Mouse (Mus musculus) layer of hippocampus, postnatal 25 days (tissue): ENCODE results near the gene Gm3239. TPM values are rescaled to one million over a fixed set of nuclear protein-coding genes. Genes with fewer than 3 reads are reported as not detected.
A peak's percentile ranks its signal among the peaks of the same experiment; 100 is the strongest.
"Not testable (repeated sequence)": the region's sequence is repeated elsewhere in the genome, so short reads cannot be mapped to it uniquely, and the experiment has no call there.

Experiments
- DNase-seq, 2 experiments: peaks; one replicate each; pipeline ENCODE4 v3.0.0; 2022; ENCODE audit warnings: mixed read lengths in 2 of 2, low spot score in 1 of 2; ENCODE audit errors: extremely low spot score in 1 of 2
- total RNA-seq, 2 experiments: library from RNA; stranded (reverse); gene quantifications; 2 replicates each; pipeline ENCODE4 v1.2.3; 2021

The Gm3239 gene
- under 1 TPM in 1 of 2 experiments, not detected in 1; 0.42 TPM for total RNA-seq

- not testable (repeated sequence) for DNase-seq
Measured at GRCm38 (mm10) chr14:4663892-4664291, at the start of gene Gm3239. Gm3239 (plus strand) TSS chr14:4664192.

GRCm38 (mm10) chr14:4632052-4632451, 31.9 kb upstream of the Gm3239 start, which contains the start of gene Gm8159:
Gm8159 (plus strand) TSS chr14:4632352.
- DNase-seq: not testable (repeated sequence)

GRCm38 (mm10) chr14:4649309-4649708, 14.7 kb upstream of the Gm3239 start:
- DNase-seq: peak; percentile 1 to 10

- DNase-seq: peak; percentile 5 to 45
Measured at GRCm38 (mm10) chr14:4650324-4650723, 13.7 kb upstream of the Gm3239 start.

GRCm38 (mm10) chr14:4708938-4709337, 44.9 kb downstream of the Gm3239 start, which contains the start of gene Gm7876:
Gm7876 (plus strand) TSS chr14:4709238.
- not testable (repeated sequence) for DNase-seq

Other genes starting within 250 kb of the Gm3239 start
- gene Gm3164, start 248.7 kb upstream of the Gm3239 start, total RNA-seq: 1 to 10 TPM in 1 of 2 experiments, under 1 TPM in 1; 0.32 to 1.4 TPM
- not detected for gene Gm3173, start 233.2 kb upstream of the Gm3239 start, total RNA-seq
- gene Gm3182, start 182.4 kb upstream of the Gm3239 start, total RNA-seq: not detected
- not detected for gene Gm3047, start 108.8 kb upstream of the Gm3239 start, total RNA-seq
- gene Gm8159, start 31.8 kb upstream of the Gm3239 start, total RNA-seq: under 1 TPM; 0.39 to 0.61 TPM
- under 1 TPM in 1 of 2 experiments, not detected in 1; 0.17 TPM for gene Gm7876, start 45.0 kb downstream of the Gm3239 start, total RNA-seq
- under 1 TPM in 1 of 2 experiments, not detected in 1; 0.15 TPM for gene Gm3252, start 62.6 kb downstream of the Gm3239 start, total RNA-seq
- gene Gm9602, start 112.1 kb downstream of the Gm3239 start, total RNA-seq: not detected
- not detected for gene Gm3269, start 173.9 kb downstream of the Gm3239 start, total RNA-seq
- gene Gm3264, start 191.4 kb downstream of the Gm3239 start, total RNA-seq: 10 to 100 TPM in 1 of 2 experiments, 1 to 10 TPM in 1; 9.0 to 11.8 TPM
- gene Gm3278, start 228.2 kb downstream of the Gm3239 start, total RNA-seq: not detected